Mouse (Mus musculus) forebrain, embryonic 16.5 days (tissue): ENCODE data around the gene Snx29. TPM values are rescaled to one million over a fixed set of nuclear protein-coding genes. Genes with fewer than 3 reads are reported as not detected.

Experiments
- ATAC-seq: fragments of 200-750 bp; cut with Nextera tagmentation; 2 replicates; pipeline ENCODE4 v1.8.0; 2017; ENCODE audit warnings: mild to moderate bottlenecking, moderate library complexity
- H3K27ac ChIP-seq: fragments of 300-500 bp; sonication (generic); 2 replicates; pipeline ENCODE4 v1.5.1; 2014; ENCODE audit warnings: low read length, control low read depth
- H3K27me3 ChIP-seq: fragments of 300-500 bp; sonication (generic); replicated peaks from 2 replicates; pipeline ENCODE4 v1.6.1; 2014; ENCODE audit warnings: low read length; ENCODE audit not compliant: control insufficient read depth, insufficient read depth
- H3K36me3 ChIP-seq: fragments of 300-500 bp; sonication (generic); 2 replicates; pipeline ENCODE4 v1.6.1; 2014; ENCODE audit not compliant: control insufficient read depth, insufficient read depth
- H3K4me1 ChIP-seq: fragments of 300-500 bp; sonication (generic); replicated peaks from 2 replicates; pipeline ENCODE4 v1.6.1; 2014; ENCODE audit warnings: low read length; ENCODE audit not compliant: control insufficient read depth, insufficient read depth
- H3K4me2 ChIP-seq: fragments of 300-500 bp; sonication (generic); 2 replicates; pipeline ENCODE4 v1.6.1; 2014; ENCODE audit warnings: mild to moderate bottlenecking, low read length, control low read depth
- H3K4me3 ChIP-seq: fragments of 300-500 bp; sonication (generic); replicated peaks from 2 replicates; pipeline ENCODE4 v1.5.1; 2014; ENCODE audit warnings: mild to moderate bottlenecking, low read length, control low read depth
- H3K9ac ChIP-seq: fragments of 300-500 bp; sonication (generic); replicated peaks from 2 replicates; pipeline ENCODE4 v1.6.1; 2014; ENCODE audit warnings: low read depth, low read length, control low read depth
- H3K9me3 ChIP-seq: fragments of 300-500 bp; sonication (generic); 2 replicates; pipeline ENCODE4 v1.6.1; 2016; ENCODE audit warnings: low read length; ENCODE audit not compliant: control insufficient read depth
- WGBS: fragments of 180-500 bp; shearing (Covaris S2); extraction: QIAGEN DNeasy Blood & Tissue Kit; methylation state at CpG from one replicate; pipeline ENCODE4 v1.1.7; 2014; 5-methylcytosine and 5-hydroxymethylcytosine counted together
- polyA plus RNA-seq: library from polyadenylated mRNA; unstranded; fragments of >200 nt; fragmentation: Nextera tagmentation; extraction: Ambion mirVana; gene quantifications from 2 replicates; pipeline ENCODE4 v1.2.1, GENCODE M21; 2015

Gene Snx29
- polyA plus RNA-seq, 1 experiment from 2014 or later, result 18.5 TPM

DNA sequence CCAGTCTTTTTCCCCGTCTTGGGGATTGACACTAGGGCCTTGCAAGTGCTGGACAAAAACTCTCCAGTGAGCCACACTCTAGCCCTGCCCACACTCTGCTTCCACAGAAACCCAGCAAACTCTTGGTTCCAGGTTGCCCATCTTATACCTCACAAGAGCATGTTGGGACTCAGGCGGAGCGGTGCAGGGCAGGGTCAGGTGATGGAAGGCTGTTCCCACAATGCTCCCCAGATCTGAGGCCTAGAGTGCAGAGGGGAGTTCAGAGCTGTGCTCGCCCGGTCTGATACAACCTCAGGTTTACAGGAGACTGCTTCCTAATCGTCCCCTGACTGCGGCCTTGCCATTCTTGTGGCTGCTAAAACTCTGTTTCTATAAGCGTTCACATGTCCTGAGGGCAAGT, 434.8 kb downstream of the Snx29 start:
- Histone ChIP-seq H3K4me2 (no peak overlapping the region), H3K27ac (no peak overlapping the region), H3K36me3 (no peaks in the 10 kb centered on the region), H3K9me3 (no peaks in the 10 kb centered on the region), H3K27me3 (no peaks in the 10 kb centered on the region), H3K4me3 (no peak overlapping the region), H3K9ac (no peak overlapping the region), H3K4me1 (no peaks in the 10 kb centered on the region)
- no peak for ATAC-seq
- 87% methylated on average over 8 of the region's 8 CpGs for WGBS

- H3K27ac ChIP-seq, result no peak overlapping the region
- H3K9ac ChIP-seq, result no peak overlapping the region
- H3K4me3 ChIP-seq, result no peak overlapping the region
- no peaks in the 10 kb centered on the region for H3K27me3 ChIP-seq
- no peak overlapping the region for H3K4me2 ChIP-seq
- H3K9me3 ChIP-seq, result no peaks in the 10 kb centered on the region
- no peak for ATAC-seq
- H3K4me1 ChIP-seq, result no peaks in the 10 kb centered on the region
- no peaks in the 10 kb centered on the region for H3K36me3 ChIP-seq
- 83% methylated on average over 7 of the region's 7 CpGs for WGBS
Measured at GRCm38 (mm10) chr16:11757951-11758350, 435.2 kb downstream of the Snx29 start.

DNA sequence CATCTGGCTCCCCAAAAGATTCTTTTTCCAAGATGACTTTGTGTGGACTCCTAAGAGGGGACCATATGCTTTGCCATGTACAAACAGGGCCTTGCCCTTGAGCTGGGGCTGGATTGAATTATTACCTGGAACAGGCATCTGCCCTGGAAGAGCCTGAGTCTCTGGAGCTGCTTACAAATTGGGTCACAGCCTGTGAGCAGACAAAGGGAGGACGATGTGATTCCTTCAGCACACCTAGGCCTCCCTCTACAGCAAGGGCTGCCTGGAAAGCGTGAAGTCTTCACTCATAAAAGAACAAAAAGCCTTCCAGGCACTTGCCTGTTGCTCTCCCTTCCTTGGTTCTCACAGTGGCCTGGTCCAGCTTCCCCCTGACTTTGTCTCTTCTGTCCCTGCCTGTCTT, 449.6 kb downstream of the Snx29 start:
- ATAC-seq, result no peak
- no peak overlapping the region for H3K4me2 ChIP-seq
- no peaks in the 10 kb centered on the region for H3K27me3 ChIP-seq
- no peak overlapping the region for H3K9ac ChIP-seq
- no peaks in the 10 kb centered on the region for H3K4me1 ChIP-seq
- 69% methylated on average over 2 of the region's 2 CpGs for WGBS
- H3K4me3 ChIP-seq, result no peak overlapping the region
- H3K9me3 ChIP-seq, result no peaks in the 10 kb centered on the region
- H3K27ac ChIP-seq, result no peak overlapping the region
- H3K36me3 ChIP-seq, result no peaks in the 10 kb centered on the region

DNA sequence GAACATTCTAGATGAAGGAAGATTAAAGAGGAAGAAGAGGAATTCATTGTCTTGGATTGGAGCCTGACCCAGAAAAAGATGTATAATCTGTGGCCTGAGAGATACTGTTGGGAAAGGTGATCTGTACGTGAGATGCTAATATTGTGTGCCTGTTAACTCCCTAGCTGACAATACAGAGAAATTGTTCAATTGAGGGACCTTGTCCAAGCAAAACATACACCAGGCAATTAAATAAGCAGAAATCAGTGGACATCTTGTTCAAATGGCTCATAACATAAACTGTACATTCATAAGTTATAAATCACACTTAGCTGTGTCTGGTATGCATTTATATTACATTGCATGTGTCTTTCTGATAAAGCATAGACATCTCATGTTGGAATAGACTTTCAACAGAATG, 451.6 kb downstream of the Snx29 start:
- H3K36me3 ChIP-seq, result no peaks in the 10 kb centered on the region
- no peak overlapping the region for H3K4me3 ChIP-seq
- no peak overlapping the region for H3K4me2 ChIP-seq
- no peaks in the 10 kb centered on the region; the same call in 1 of the 2 replicates for H3K4me1 ChIP-seq
- 88% methylated on average over 1 of the region's 1 CpGs for WGBS
- no peaks in the 10 kb centered on the region for H3K27me3 ChIP-seq
- no peak for ATAC-seq
- H3K27ac ChIP-seq, result no peak overlapping the region
- no peak overlapping the region for H3K9ac ChIP-seq
- H3K9me3 ChIP-seq, result no peaks in the 10 kb centered on the region

GRCm38 (mm10) chr16:11776528-11776927, 453.8 kb downstream of the Snx29 start:
- no peaks in the 10 kb centered on the region; the same call in 1 of the 2 replicates for H3K4me1 ChIP-seq
- WGBS, result 20% methylated on average over 3 of the region's 3 CpGs
- no peak for ATAC-seq

DNA sequence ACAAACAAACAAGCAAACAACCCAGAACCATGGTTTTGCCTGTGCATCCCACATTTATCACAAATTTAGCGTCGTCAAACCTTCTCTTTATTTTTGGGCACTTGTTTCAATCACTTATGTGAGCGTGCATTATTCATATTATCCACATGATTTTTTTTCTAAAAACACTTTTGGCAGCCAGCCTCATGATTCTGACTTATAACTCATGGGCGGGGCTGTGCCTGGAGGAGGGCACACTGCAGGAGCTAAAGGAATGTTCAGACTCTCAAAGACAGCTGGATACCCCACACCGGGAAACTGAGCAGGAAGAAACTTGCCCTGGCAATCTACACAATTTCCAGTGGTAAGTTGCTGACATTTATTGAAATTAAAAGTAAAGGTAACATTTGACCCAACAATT, 455.5 kb downstream of the Snx29 start:
- WGBS, result 79% methylated on average over 5 of the region's 5 CpGs
- no peak overlapping the region for H3K4me3 ChIP-seq
- no peaks in the 10 kb centered on the region for H3K27me3 ChIP-seq

More at GRCm38 (mm10) chr16:11776528-11776927, 453.8 kb downstream of the Snx29 start:
- Histone ChIP-seq H3K27ac (no peak overlapping the region), H3K9ac (no peak overlapping the region), H3K27me3 (no peaks in the 10 kb centered on the region), H3K36me3 (no peaks in the 10 kb centered on the region), H3K9me3 (no peaks in the 10 kb centered on the region), H3K4me3 (no peak overlapping the region), H3K4me2 (no peak overlapping the region)

GRCm38 (mm10) chr16:11778715-11779460, 456.2 kb downstream of the Snx29 start:
- no peak overlapping the region for H3K27ac ChIP-seq
- no peaks in the 10 kb centered on the region for H3K9me3 ChIP-seq
- H3K4me2 ChIP-seq, result no peak overlapping the region
- no peaks in the 10 kb centered on the region for H3K27me3 ChIP-seq
- 88% methylated on average over 9 of the region's 9 CpGs for WGBS
- ATAC-seq, result no peak
- H3K9ac ChIP-seq, result no peak overlapping the region
- H3K4me3 ChIP-seq, result no peak overlapping the region
- no peaks in the 10 kb centered on the region for H3K36me3 ChIP-seq
- H3K4me1 ChIP-seq, result no peaks in the 10 kb centered on the region; the same call in 1 of the 2 replicates

More for the DNA sequence above, 455.5 kb downstream of the Snx29 start:
- no peak for ATAC-seq
- Histone ChIP-seq H3K4me2 (no peak overlapping the region), H3K4me1 (no peaks in the 10 kb centered on the region; the same call in 1 of the 2 replicates), H3K9ac (no peak overlapping the region), H3K27ac (no peak overlapping the region), H3K36me3 (no peaks in the 10 kb centered on the region), H3K9me3 (no peaks in the 10 kb centered on the region)

GRCm38 (mm10) chr16:11782082-11782481, 459.4 kb downstream of the Snx29 start:
- H3K9me3 ChIP-seq, result no peaks in the 10 kb centered on the region
- no peaks in the 10 kb centered on the region for H3K36me3 ChIP-seq
- no peak overlapping the region for H3K9ac ChIP-seq
- no peak overlapping the region for H3K4me2 ChIP-seq
- no peaks in the 10 kb centered on the region; the same call in 1 of the 2 replicates for H3K4me1 ChIP-seq
- H3K27ac ChIP-seq, result no peak overlapping the region
- peak; percentile 62; the same call in 1 of the 2 replicates for ATAC-seq
- no peaks in the 10 kb centered on the region for H3K27me3 ChIP-seq
- H3K4me3 ChIP-seq, result no peak overlapping the region
- 44% methylated on average over 2 of the region's 2 CpGs for WGBS

GRCm38 (mm10) chr16:11783337-11783736, 460.6 kb downstream of the Snx29 start:
- H3K4me1 ChIP-seq, result no peaks in the 10 kb centered on the region; the same call in 1 of the 2 replicates
- no peaks in the 10 kb centered on the region for H3K36me3 ChIP-seq
- H3K9ac ChIP-seq, result no peak overlapping the region
- no peak for ATAC-seq
- H3K9me3 ChIP-seq, result no peaks in the 10 kb centered on the region
- H3K4me3 ChIP-seq, result no peak overlapping the region
- H3K27me3 ChIP-seq, result no peaks in the 10 kb centered on the region
- H3K27ac ChIP-seq, result no peak overlapping the region
- H3K4me2 ChIP-seq, result no peak overlapping the region
